Mouse (Mus musculus) heart, postnatal 4 days (tissue): ENCODE measurements around the gene Tango2. TPM values are rescaled to one million over a fixed set of nuclear protein-coding genes. Genes with fewer than 3 reads are reported as not detected.

ENCODE experiments used
- DNase-seq: peaks from one replicate; pipeline ENCODE4 v3.0.0; 2021
- total RNA-seq, 2 experiments: library from RNA; stranded (reverse); gene quantifications; 2 replicates each; pipeline ENCODE4 v1.2.3; 2021

The Tango2 gene
- total RNA-seq, 2 experiments from 2014 or later, result 47.0 to 48.8 TPM

DNA sequence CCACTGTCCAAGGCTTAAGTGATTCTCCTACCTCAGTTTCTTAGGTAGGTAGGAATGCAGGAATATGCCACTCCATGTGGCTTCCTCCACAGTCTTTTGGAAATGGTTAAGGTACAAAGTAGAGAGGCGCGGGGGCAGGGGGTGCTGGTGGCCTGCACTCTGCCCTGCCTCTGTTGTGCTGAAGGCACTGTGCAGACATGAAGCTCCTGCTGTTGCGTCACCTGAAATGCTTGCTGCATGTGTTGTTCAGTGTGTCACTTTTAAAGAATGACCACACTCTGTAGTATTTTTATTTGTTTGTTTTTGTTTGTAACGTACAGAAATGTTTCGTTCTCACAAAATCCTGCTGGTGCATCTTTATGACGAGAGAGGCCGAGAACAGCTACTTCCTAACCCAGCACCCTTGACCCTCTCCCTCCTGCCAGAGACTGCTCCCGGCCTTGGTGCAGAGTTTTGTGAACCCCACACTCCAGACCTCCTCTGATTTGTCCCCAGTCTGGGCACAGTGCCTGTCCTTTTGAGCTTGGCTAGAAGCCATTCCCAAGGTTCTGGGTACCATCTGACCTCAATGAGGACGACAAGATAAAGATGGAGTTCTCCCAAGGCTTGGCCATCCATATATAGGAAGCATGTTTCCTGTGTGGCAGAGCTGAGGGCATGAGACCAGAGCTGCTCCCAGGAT, 35.3 kb upstream of the Tango2 start:
- DNase-seq, result peak; percentile 75

DNA sequence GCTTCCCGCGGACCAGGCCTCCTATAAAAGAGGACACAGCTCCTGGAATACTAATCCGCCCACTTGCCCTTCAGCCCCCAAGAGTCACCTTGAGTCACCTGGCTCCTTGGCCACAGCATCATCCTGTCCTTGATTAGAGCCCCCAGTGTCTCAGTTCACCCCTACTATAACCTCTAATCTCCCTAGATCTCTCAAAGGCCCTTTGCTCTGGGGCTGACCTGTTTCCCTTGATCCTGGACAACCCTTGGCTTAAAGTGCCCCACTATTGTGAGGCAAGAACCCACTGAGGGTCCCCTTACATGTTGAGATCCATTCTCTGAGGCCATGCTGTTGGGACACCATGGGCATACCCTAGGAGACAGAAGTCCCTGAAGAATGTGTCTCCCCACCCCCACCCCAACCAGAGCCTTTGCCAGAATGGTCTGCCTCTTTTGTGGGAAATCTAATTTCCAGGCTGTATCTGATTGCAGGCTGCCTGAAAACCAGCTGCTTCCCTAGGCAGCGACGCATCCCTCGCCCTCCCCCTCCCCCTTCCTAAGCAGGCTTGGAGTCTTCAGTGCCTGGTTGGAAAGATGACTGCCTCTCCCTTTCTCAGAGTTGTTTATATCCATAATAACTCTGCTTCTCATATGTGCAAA, 33.8 kb upstream of the Tango2 start:
- no peak for DNase-seq

DNA sequence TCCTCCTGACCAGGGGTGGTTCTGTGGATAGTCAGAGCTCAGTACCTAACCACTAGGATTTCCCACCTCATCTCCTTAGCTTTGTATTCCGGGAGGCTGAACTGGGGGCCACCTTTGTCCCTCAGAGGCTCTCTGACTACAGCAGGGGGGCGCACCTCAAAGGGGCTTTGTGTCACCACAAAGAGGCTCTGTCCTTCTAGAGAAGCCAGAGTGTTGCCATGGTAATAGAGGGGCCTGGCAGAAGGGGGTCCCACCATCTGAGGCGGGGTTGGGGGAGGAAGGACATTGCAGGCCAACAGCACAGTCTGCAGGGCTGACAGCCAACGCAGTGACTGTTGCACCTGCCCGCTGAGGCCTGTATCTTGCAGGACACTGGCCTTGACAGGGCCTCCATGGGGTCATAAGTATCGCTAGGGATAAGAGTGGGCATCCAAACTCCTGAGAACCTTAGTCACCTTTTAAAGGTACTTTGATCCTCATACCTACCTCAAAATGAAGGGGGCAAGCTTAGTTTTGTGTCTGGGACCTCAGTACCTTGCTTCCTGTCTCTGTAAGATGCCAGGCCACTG, 32.7 kb upstream of the Tango2 start:
- no peak for DNase-seq

DNA sequence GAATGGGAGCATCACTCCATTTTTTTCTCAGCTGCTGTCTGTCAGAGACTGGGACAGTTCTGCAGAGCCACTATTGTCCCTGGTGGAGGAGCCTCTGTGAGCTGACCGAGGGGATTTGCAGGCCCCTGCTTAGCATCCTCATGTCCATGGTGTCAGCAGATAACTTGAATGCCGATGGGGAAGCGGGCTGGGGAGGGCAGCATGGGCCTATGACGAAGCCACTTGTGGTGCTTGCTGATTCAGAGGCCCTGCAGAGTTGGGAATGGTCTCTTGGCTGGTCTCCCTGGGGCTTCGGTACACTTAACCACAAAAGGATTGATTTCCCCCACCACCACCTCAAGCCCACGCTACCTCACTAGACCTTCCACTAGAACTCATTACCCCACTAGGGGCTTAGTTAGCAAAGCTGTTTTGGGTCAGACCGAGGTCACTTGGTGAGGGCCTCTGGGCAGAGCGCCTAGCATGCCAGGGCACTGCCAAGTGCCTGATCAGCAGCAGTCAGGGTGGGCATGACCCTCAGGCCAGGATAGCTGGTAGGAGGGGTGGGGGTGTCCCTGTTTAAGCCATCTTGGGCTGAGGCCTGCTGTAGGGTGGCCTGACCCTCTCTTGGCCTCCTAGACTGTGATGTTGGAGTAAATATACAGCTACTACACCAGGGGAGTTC, 31.6 kb upstream of the Tango2 start:
- peak; percentile 51 for DNase-seq

DNA sequence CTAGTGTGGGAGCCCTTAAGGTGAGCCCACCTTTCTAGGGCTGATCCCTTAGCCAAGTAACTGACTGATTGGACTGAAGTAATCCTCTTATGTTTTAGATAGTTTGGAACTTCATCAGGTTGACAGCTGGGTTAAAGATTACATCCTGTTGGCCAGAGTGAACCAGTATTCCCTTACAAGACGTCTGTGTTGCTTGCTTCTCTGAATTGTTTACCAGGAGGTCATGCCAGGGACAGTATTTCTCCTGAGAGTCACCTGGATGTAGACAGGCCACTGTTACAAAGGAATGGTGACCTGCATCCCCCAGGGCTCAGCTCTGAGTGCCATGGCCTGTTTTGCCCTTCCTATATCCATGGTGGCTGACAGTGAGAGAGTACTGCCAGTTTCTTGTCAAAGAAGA, 30.6 kb upstream of the Tango2 start:
- no peak for DNase-seq

DNA sequence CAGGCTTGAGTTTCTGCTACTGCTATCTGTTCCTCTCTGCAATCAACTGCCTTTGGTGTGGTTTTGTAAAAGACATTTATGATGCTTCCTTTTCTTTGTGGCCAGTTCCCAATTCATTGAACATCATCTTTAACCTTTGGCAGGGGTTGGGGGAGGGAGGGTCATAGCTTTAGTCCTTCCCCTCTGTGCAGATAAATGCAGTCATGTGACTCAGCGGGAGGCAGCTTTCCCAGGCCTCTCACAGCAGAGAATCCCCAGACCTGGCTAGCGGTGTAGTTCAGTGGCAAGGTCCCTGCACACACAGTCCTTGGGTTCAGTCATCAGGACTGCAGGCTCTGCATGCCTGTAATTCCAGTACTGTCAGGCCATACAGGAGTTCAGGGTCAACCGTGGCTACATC, 29.3 kb upstream of the Tango2 start:
- DNase-seq, result no peak

DNA sequence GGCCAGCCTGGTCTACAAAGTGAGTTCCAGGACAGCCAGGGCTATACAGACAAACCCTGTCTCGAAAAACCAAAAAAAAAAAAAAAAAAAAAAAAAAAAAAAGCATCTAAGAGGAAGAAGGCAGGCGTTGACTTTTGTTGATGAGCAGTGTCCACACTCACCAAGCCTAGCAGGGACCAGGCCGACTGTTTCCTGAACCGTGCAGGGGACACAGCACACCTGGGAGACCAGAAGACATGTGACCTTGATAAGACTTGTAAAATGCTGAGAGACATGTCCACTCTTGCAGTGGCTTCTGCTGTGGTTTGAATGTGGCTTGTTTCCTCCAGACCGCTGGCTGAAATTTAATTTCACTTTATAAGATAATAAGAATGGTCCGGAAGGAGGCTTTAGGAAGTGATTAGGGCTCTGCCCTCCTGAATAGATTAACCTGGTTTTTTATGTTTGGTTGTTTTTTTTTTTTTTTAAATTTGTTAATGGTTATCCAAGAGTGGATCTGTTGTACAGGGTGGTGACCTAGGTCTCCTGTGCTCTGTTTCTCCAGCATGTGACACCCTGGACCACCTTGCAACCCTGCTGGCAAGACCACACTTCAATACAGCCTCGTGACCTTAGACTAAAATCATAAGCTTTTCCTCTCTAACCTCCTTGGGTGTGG, 28.5 kb upstream of the Tango2 start:
- no peak for DNase-seq

DNA sequence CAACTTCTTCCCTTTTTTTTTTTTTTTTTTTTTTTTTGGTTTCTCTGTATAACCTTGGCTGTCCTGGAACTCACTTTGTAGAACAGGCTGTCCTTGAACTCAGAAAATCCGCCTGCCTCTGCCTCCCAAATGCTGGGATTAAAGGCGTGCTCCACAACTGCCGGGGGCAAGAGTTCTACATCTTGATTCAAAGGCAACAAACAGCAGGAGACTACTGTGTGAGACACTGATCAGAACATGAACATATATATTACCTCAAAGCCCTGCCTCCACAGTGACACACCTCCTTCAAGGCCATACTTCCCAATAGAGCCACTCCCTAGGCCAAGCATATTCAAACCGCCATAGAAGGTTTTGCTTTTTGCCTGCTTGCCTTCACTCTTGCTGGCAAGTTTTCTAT, 25.7 kb upstream of the Tango2 start:
- DNase-seq, result no peak

DNA sequence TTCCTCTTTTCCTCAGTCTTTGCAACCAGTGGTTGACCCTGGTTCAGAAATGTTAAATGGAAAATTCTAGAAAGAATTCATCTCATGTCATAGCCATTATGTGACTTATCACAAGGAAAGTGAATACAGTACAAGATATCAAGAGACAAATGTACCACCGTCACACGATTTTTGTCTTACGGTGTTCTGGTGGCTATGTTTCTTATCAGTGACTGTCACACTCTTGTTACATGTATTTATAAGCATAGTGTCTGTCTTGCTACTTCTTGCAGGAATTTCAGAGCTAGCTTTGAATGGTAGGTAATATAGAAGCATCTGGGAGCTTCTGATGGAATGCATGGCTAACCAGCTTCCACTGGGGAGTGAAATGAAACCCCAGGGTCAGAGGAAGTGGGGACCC, 22.3 kb upstream of the Tango2 start:
- DNase-seq, result no peak

DNA sequence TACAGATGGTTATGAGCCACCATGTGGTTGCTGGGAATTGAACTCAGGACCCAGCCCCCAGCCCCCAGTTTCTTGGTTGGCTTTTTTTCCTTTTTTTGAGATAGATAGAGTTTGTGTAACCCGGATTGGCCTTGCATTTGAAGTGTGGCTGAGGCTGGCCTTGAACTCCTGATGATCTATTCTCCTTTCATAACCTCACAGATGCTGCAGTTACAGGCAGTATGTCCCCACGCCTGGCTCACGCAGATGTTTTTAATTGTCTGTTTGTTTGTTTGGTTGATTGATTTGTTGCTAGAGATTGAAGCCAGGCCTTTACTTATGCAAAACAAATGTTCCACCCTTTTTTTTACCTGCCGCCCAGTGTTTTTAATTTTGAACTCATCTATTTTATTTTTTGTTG, 18.9 kb upstream of the Tango2 start:
- no peak for DNase-seq

DNA sequence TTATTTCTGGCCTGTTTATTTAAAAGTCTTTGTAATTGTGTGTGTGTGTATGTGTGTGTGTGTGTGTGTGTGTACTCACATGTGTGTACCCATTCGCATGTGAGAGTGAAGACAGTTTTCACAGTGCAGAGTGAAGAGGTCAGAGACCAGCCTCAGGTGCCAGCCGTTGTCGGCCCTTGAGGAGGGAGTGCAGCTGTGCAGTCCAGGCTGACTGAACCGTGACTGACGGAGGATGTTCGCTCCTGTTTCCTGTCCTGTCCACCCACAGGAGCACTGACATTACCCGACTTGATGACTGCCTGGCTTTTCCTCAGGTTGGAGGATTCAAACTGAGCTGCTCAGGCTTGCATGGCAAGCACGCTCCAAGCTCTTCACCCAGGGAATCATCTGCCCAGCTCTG, 15.0 kb upstream of the Tango2 start:
- no peak for DNase-seq

DNA sequence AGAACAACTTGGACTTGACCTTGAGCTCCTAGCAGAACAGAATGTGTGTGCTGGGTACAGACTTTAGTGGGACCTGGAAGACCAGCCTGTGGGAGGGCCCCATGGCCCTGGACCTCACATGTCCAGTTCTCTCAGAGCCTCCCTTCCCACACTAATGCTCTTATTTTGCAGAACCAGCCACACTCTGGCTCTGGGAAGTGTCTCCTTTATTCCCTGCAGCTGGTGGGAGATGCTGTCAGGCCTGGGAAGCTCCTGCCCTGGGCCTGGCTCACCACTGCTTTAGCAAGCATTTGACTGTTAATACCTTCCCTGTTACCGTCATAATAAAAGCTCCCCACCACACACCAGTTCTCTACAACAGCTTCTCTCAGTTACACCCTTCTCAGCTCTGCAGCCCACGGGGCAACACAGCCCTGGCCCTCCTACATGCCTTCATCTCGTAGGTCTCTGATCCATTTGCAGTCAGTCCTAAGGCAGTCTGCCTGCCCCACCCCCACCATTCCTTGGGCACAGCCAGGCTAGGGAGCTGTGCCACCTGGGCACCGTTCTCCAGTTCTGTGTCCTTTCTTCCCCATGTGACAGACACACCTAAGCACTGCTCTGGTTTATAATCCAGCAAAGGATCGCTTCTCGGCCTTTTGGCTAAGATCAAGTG, 12.4 kb upstream of the Tango2 start:
- no peak for DNase-seq

DNA sequence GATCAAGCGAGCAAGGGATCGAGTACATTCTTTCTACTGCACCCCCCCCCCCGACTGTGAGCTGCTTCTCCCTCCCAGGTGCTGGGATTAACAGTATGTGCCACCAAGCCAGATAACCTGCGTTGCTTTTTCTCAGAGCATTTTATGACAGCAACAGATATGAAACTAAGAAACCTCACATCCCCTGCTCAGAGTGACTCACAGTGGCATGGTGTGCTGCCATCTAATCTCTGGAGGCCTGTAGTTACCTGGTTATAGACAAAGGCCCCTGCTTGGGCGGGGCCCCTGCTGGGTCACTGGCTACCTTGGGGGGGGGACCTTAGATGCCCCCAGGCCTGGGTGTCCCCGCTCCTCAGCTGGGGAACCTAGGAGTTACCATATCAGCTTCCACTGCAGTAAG, 10.1 kb upstream of the Tango2 start:
- no peak for DNase-seq

DNA sequence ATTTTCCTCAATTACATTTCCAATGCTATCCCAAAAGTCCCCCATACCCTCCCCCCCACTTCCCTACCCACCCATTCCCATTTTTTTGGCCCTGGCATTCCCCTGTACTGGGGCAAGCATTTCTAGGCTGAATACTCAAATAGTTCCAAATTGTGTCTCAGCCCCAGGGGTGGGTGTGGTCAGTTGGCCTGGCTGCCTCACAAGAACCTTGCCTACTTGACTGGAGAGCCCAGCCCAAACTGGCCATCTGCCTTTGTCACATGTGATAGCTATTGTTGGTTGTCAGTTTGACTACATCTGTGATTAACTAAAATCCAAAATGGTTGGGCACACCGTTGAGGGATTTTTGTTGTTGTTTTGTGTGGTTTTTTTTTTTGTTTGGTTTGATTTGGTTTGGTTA, 9.1 kb upstream of the Tango2 start:
- DNase-seq, result no peak

DNA sequence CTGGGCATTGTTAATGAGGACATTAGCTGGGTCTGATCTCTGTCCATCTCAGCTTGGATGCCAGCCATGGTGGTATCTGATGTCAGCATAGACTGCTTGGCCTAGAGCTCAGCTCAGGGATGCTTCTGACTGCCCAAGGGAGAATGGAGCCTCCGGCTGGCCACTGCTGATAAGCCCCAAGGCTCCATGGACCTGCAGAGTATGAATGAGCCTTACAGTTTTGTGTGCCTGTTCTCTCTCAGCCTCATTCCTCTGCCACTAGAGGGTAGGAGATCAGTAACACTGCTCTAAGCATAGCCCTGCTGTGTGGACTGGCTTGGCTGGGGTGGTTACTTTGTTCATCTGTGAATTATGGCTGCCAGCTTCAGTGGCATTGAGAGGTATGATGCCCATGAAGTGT, 5.2 kb upstream of the Tango2 start:
- no peak for DNase-seq

DNA sequence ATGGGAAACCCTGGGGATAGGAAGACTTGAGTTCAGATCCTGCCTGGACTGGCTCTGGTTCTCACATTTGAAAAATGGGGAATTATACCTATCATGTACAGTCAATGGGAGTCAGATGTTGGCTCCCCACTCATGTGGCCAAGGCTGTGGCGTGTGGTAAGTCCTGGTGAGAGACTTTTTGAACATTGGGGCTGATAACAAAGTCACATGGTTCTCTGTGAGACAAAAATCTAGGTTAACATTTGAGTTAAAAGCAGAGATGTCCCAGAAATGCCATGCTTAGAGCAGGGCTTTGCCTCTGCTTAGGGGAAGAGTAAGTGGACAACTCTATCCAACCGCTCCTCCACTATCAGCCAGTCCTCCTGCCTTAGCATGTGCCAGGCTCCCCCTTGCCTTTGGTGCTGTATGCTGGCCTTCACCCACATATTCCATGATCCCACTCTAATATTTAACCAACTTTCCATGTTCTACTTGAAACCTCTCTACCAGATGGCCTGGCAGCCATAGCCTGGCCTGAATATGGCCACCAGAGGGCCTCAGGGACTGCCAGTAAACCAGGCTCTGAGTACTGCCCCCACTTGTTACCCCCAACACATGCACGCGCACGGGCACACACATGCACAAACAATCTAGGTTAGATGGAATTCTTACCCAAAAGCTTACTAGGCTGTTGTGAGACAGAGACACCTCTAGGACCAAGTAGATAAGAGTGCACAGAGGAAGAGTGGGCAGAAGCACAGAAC, 3.6 kb upstream of the Tango2 start:
- DNase-seq, result peak; percentile 56

DNA sequence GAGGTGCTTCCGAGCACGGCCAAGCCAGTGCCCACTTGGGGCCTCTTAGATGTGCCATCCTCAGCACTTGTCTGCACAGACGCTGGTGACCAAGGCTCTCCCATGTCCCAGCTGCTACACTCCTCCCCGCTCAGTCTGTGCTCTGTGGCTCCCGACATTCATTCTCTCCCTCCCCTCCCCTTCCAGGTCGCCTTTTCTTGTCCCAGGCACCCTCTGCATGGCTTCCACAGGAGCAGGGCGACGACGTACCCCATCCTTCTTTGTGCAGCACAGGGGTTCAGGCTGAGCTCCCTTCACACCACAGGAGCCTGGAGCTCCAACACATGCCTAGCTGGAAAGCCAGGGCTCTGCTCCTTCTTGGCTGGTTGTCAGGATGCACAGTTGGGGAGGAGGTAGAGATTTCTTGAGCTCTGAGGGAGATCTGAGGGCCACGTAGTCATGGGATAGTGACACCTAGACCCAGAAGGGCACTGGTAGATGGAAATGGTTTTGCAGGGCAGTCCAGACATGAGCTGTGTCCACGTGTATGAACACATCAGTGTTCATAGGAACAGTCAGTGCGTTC, 1.9 kb upstream of the Tango2 start:
- DNase-seq, result no peak

DNA sequence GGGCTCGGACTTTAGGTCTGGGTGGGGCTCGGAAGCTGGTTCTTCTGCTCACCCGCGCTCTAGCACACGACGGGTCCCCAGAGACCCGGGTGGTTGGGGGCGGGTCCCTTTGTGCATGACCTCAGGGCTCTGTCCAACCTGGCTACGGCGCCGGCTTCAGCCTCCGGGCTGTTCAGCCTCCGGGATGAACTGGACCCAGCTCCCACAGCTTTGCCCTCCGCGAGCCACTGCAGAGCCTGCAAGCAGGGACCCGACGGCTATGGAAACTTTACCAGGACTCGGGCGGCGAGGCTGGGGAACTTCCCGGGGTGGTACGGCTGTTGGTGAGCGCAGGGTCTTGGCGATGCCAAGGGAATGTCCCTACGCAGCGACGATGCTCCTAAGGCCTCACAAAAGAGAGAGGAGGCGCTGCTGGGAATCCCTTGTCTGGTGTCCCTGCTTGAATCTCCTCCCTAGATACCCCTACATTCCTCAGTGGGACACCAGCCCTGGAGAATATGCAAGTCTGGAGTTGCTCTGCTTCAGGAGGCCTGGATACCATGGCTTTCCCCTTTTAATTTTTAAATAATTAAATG, 785 bp upstream of the Tango2 start:
- DNase-seq, result peak; percentile 52

DNA sequence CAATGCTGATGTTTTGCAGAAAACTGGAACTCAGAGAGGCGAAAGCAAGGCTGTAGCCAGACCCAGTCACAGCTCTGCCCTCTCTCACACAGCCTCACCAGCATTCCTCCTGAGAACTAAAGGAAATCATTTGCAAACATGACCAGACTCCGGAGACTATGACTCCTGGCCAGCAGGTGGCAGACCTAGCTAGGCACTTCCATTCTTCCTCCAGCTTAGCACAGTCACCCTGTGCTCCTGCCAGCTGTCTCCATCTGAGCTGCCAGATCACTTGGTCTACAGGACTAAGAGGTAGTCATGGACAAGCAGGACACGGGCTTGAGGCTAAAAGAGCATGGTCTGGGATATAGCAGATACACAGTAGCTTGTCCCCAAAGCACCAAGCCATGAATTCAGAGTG, 2.7 kb downstream of the Tango2 start:
- DNase-seq, result peak; percentile 89

DNA sequence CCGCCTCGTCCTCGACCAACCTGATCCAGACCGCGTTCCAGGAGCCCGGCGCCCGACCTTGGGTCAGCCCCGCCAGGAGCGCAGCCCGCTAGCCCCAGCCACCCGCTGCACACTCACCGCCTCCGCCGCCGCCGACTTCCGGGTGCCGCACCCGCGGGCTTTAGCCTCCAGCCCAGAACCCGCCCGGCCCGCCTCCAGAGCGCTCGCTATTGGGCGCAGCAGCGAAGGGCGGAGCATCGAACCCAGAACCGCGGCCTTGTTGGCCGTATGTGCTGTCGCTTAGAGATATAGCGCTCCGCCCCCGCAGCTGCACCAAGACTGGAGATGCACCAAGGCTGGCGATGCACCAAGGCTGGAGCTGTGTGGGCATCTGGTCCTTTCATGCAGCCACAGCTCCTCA, 4.1 kb downstream of the Tango2 start:
- peak; percentile 97 for DNase-seq
